Mouse (Mus musculus) CD4-positive, CD25-positive, alpha-beta regulatory T cell, adult 4 months (primary cell): Measurements from ENCODE around the gene Ankle1. TPM values are rescaled to one million over a fixed set of nuclear protein-coding genes. Genes with fewer than 3 reads are reported as not detected.

ENCODE experiments used
- ATAC-seq: one replicate; pipeline ENCODE4 v1.8.0; 2017
- polyA plus RNA-seq, 2 experiments: library from polyadenylated mRNA; unstranded; fragments of 100-300 nt; shearing (Covaris generic); gene quantifications; one replicate each; pipeline ENCODE4 v1.2.1; 2017

Gene Ankle1
- 1 to 10 TPM in 1 of 2 experiments, under 1 TPM in 1; 0.20 to 1.6 TPM for polyA plus RNA-seq

GRCm38 (mm10) chr8:71405401-71406098, at the start of gene Ankle1:
Ankle1 (plus strand) TSS chr8:71406010.
- ATAC-seq = peak; percentile 98

- no peak for ATAC-seq
Measured at GRCm38 (mm10) chr8:71358026-71358425, 47.8 kb upstream of the Ankle1 start.

GRCm38 (mm10) chr8:71366771-71367528, 38.9 kb upstream of the Ankle1 start, which contains the start of gene Use1:
Use1 (plus strand) TSS chr8:71366848.
- peak; percentile 72 for ATAC-seq

GRCm38 (mm10) chr8:71367529-71368176, 38.2 kb upstream of the Ankle1 start:
- no peak for ATAC-seq

DNA sequence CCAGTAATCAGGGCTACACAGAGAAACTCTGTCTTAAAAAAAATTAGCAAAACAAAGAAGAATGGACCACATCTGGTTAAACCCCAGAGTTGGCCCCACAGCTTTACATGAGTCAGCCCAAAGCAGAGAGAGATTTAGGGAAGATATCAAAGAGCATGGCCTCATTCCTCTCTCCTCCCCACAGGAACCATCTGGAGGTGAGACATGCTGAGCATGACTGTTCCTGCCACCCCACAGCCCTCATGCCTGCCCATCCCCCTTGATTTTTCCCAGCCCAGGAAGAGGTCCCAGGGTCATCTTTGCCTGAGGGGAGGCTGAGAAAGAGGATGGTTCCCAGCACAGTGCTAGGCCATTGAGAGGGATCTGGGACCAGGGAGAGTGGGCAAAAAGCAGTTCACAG, 37.4 kb upstream of the Ankle1 start:
- no peak for ATAC-seq

DNA sequence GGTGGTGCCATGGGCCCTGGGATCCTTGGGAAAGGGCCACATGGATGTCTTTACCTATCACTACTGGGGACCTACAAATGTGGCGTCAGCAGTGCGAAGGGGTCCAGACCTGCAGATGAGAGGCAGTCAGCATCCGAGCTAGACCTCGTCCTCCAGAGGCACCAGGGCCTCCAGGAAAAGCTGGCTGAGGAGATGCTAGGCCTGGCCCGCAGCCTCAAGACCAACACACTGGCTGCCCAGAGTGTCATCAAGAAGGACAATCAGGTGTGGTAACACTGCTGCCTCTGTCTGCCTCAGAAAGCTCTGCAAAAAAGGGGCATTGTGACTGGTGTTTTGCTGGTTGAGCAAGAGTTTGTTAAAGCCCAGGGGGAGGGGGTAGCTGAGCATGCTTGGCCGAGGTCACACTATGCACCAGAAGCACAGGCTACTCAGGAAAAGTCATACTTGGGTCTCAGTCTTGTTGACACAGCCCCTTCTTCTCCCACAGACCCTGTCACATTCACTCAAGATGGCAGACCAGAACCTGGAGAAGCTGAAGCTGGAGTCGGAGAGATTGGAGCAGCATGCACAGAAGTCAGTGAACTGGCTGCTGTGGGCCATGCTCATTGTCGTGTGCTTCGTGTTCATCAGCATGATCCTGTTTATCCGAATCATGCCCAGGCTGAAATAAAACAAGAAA, 36.6 kb upstream of the Ankle1 start:
- ATAC-seq = no peak

DNA sequence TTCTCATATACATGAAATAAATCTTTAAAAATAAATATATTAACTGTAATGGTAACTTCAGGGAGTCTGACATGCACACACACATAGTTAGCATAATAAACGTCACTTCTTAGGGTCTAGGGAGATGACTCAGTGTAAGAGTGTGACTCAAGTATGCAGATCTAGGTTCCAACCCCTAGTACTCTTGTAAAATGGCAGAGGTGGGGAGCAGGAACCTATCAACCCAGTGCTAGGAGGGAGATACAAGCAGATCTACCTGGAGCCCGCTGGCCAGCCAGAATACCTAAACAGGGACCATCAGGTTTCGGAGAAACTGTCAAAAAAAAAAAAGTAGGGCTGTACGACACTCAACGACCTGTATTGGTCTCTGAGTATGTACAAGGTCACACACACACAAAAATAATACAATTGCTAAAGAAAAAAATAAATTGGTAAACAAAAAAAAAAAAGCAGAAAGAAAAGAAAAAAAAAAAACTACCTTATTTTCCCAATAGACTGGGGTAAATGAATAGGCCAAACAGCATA, 35.0 kb upstream of the Ankle1 start:
- no peak for ATAC-seq

GRCm38 (mm10) chr8:71371236-71371848, 34.5 kb upstream of the Ankle1 start, which contains the start of gene Ocel1:
Ocel1 (plus strand) TSS chr8:71371298.
- ATAC-seq = peak; percentile 84

DNA sequence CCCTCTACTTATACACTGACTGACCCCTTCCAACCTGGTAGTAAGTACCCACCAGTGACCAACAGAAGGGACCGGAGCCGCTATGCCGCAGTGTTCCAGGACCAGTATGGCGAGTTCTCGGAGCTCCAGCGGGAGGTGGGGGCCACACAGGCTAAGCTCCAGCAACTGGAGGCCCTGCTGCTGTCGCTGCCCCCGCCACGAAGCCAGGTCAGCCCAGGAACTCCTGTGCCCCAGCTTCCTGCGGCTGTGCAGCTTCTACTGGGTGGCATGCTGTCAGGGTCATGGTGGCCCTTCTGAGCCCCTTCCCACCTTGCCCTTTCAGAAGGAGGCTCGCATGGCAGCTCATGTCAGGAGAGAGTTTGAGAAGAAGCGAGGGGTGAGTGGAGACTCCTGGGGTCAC, 33.4 kb upstream of the Ankle1 start:
- ATAC-seq = no peak

- ATAC-seq = no peak
Measured at GRCm38 (mm10) chr8:71373000-71373399, 32.8 kb upstream of the Ankle1 start.

- no peak for ATAC-seq
Measured at GRCm38 (mm10) chr8:71374616-71375206, 31.1 kb upstream of the Ankle1 start.

GRCm38 (mm10) chr8:71375581-71376422, 30.0 kb upstream of the Ankle1 start:
- no peak for ATAC-seq

DNA sequence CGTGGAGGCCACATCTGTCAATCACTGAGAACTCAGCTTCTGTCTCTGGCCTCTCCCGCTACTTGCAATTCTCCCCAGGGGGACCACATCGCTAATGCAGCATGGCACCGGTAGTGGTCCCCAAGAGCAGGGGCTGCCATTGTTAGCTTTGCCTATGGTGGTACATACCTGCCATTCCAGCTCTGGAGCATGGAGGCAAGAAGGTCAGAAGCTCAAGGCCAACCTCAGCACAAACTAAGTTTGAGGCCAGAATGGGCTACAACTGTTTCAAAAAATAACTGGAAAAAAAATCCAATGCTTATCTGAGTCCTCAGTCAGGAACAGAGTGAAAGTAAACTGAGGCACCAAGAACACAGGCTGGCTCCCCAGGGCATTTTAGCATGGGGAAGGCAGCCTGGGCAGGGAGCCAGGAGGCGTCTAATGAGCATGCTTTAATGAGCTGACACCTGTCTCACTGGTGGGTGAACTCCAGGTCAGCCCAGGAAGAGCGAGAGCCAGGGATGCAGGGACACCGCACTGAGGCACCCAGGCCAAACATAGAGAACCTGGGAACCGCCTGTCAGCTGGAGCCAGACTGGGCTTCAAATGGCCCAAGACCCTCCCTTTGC, 29.3 kb upstream of the Ankle1 start:
- ATAC-seq = no peak

GRCm38 (mm10) chr8:71379008-71379407, 26.8 kb upstream of the Ankle1 start:
- no peak for ATAC-seq

DNA sequence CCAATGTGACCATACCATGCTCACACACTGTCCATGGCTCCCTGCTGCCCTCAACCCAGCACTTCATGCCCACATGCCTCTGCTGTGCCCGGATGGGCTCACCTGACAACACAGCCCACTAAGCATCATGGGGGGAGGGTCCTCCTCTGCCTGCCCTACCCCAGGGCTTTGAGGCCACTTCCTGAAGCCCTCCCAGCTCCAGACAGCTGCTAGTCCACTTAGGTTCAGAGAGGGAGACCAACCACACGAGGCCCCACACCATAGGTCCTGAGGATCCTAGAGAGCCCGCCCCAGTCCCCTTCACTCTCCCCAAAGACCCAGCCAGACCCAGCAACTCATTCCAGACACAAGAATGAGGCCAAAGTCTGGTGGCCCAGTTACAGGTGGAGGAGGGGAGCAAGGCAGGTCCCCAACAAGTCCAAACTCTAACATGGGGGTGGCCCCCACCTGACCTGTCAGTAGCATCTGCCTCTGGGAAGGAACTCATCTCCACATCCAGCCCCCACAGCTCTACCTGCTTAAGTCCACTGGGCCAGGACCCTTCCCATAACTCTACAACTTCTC, 26.2 kb upstream of the Ankle1 start:
- no peak for ATAC-seq

- ATAC-seq = no peak
Measured at GRCm38 (mm10) chr8:71380178-71381171, 25.3 kb upstream of the Ankle1 start.

DNA sequence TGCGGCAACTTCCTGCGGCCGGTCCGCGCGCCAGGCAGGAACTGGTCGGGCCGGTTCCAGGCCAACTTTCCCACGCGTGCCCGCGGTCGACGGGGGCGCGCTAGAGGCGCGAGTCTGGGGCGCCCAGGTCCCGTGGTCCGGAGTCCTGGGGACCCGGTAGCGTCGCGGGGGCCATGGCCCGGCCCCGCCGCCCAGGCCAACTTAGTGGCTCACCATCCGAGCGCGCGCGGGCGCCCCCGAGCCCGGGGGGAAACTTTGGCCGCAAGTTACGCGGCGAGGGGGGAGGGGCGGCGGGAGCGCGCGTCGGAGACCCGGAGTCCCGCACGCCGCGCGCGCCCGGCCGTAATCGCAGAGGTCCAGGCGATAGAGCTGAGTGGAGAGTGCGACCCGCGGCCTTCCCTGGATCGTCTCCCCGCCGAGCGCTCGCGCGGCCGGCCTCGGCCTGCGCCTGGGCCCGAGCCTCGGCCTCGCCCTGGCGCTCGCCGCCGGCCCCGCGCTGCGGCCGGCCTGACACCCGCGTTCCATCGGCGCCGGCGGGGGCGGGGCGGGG, 24.3 kb upstream of the Ankle1 start, which contains the start of gene Nr2f6:
Nr2f6 (minus strand) TSS at position 540 of the 550 bp plus-strand sequence.
- ATAC-seq = peak; percentile 12
